Mouse (Mus musculus) lung, embryonic 14.5 days (tissue): ENCODE results near the gene Srrm3. TPM values are rescaled to one million over a fixed set of nuclear protein-coding genes. Genes with fewer than 3 reads are reported as not detected.

Experiments
- ATAC-seq: fragments of 200-750 bp; cut with Nextera tagmentation; 2 replicates; pipeline ENCODE4 v1.8.0; 2017; ENCODE audit warnings: mild to moderate bottlenecking, moderate TSS enrichment, moderate library complexity; ENCODE audit not compliant: insufficient read depth
- DNase-seq: peaks from one replicate; pipeline ENCODE4 v3.0.0-alpha.2; 2015
- H3K27ac ChIP-seq: fragments of 300-500 bp; sonication (generic); 2 replicates; pipeline ENCODE4 v1.5.1; 2014; ENCODE audit warnings: low read depth, mild to moderate bottlenecking, moderate library complexity
- H3K27me3 ChIP-seq: fragments of 300-500 bp; sonication (generic); 2 replicates; pipeline ENCODE4 v1.6.1; 2014; ENCODE audit warnings: low read length, control low read depth; ENCODE audit not compliant: insufficient read depth
- H3K36me3 ChIP-seq: fragments of 300-500 bp; sonication (generic); 2 replicates; pipeline ENCODE4 v1.6.1; 2014; ENCODE audit warnings: control low read depth; ENCODE audit not compliant: insufficient read depth
- H3K4me1 ChIP-seq: fragments of 300-500 bp; sonication (generic); 2 replicates; pipeline ENCODE4 v1.6.1; 2014; ENCODE audit warnings: antibody characterized with exemption, control low read depth; ENCODE audit not compliant: insufficient read depth
- H3K4me2 ChIP-seq: fragments of 300-500 bp; sonication (generic); 2 replicates; pipeline ENCODE4 v1.6.1; 2014; ENCODE audit warnings: mild to moderate bottlenecking
- H3K4me3 ChIP-seq: fragments of 300-500 bp; sonication (generic); 2 replicates; pipeline ENCODE4 v1.5.1; 2014; ENCODE audit warnings: low read depth, low read length
- H3K9ac ChIP-seq: fragments of 300-500 bp; sonication (generic); 2 replicates; pipeline ENCODE4 v1.6.1; 2014
- H3K9me3 ChIP-seq: fragments of 300-500 bp; sonication (generic); 2 replicates; pipeline ENCODE4 v1.6.1; 2016; ENCODE audit warnings: low read depth, low read length, control low read depth
- CTCF ChIP-seq: IDR thresholded peaks from 2 replicates; pipeline ENCODE4 v1.5.1; 2016; ENCODE audit warnings: antibody characterized with exemption, low read depth
- WGBS: fragments of 180-500 bp; shearing (Covaris S2); extraction: QIAGEN DNeasy Blood & Tissue Kit; methylation state at CpG from one replicate; pipeline ENCODE4 v1.1.7; 2014; 5-methylcytosine and 5-hydroxymethylcytosine counted together
- polyA plus RNA-seq: library from polyadenylated mRNA; unstranded; fragments of >200 nt; fragmentation: Nextera tagmentation; extraction: Ambion mirVana; gene quantifications from 2 replicates; pipeline ENCODE4 v1.2.1, GENCODE M21; 2014

Srrm3 gene
- polyA plus RNA-seq, 1 experiment from 2014 or later = 0.17 TPM

DNA sequence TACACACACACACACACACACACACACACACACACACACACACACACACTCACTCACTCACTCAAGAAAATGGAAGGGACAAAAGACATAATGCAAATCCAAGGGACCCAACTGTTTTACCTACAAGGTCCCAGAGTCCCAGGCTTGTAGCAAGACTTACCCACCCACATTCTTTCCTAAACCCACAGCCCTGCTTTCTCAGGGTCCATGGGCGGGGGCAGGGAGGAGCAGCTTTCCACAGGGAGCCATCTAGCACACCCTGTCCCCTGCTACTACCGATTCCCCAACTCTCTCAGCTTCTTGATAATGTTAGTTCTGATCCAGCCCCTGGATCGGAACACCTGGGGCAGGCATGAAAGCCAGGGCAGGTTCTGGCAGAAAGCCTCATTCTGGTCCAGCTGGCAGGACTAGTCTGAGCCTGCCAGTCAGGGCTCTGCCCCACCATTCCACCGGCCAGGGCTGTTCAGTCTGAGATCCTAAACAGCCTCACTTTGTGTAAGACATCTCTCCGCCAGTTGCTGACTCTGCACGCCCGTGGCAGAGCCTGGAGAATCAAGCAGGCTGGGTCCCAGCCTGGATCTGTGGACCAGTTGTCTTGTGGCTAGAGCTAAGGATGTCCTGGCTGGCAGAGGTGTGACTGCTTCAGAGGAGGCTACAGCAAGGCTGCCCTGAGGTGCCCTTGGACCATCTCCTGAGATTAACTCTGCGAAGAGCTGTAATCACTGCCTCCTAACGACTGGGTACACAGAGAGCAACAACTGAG, 86.1 kb downstream of the Srrm3 start:
- H3K9me3 ChIP-seq = no peaks in the 10 kb centered on the region
- 40% methylated on average over 9 of the region's 9 CpGs for WGBS
- no peak for TF ChIP-seq CTCF
- H3K9ac ChIP-seq = no peak overlapping the region
- ATAC-seq = no peak
- no peak overlapping the region for H3K4me2 ChIP-seq
- H3K27me3 ChIP-seq = peaks cover 9% of the 10 kb centered on the region
- H3K27ac ChIP-seq = no peak overlapping the region
- DNase-seq = no peak
- peaks cover 5% of the 10 kb centered on the region; the same call in 1 of the 2 replicates for H3K4me1 ChIP-seq
- no peaks in the 10 kb centered on the region for H3K36me3 ChIP-seq
- H3K4me3 ChIP-seq = no peak overlapping the region

GRCm38 (mm10) chr5:135894958-135895357, 88.3 kb downstream of the Srrm3 start:
- no peak overlapping the region for H3K27ac ChIP-seq
- H3K9me3 ChIP-seq = no peaks in the 10 kb centered on the region
- no peaks in the 10 kb centered on the region for H3K4me1 ChIP-seq
- no peaks in the 10 kb centered on the region for H3K27me3 ChIP-seq
- no peak overlapping the region for H3K4me3 ChIP-seq
- no peak overlapping the region for H3K9ac ChIP-seq
- TF ChIP-seq CTCF = no peak
- no peak overlapping the region for H3K4me2 ChIP-seq
- WGBS = 72% methylated on average over 6 of the region's 6 CpGs
- DNase-seq (no peak), ATAC-seq (no peak)
- H3K36me3 ChIP-seq = no peaks in the 10 kb centered on the region

DNA sequence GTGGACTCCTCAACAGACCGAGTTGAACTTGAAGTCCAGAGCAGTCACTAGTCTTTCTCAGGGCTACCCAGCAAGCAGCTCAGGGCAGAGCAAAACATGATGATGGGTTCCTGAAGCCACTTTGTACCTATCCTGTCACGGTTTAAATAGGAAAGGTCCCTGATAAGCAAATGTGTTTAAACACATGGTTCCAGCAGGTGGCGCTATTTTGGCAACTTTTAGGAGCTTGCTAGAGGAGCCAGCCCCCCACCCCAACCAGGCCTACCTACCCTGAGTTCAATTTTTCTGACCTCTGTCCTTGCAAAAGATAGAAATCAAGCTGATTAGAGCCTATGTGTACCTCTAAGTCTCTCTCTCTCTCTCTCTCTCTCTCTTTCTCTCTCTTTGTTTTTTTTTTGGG, 91.3 kb downstream of the Srrm3 start:
- H3K36me3 ChIP-seq = no peaks in the 10 kb centered on the region
- no peaks in the 10 kb centered on the region for H3K4me1 ChIP-seq
- no peak overlapping the region for H3K4me2 ChIP-seq
- ATAC-seq = no peak
- H3K9me3 ChIP-seq = no peaks in the 10 kb centered on the region
- H3K9ac ChIP-seq = no peak overlapping the region
- 13% methylated on average over 3 of the region's 3 CpGs for WGBS
- peak; percentile 62 for TF ChIP-seq CTCF
- peak; percentile 76 for DNase-seq
- H3K27ac ChIP-seq = no peak overlapping the region
- H3K4me3 ChIP-seq = no peak overlapping the region
- H3K27me3 ChIP-seq = no peaks in the 10 kb centered on the region

- no peak for TF ChIP-seq CTCF
- ATAC-seq = no peak
- DNase-seq = no peak
- no peak overlapping the region for H3K4me3 ChIP-seq
- WGBS = 61% methylated on average over 4 of the region's 4 CpGs
- H3K9me3 ChIP-seq = no peaks in the 10 kb centered on the region
- H3K4me1 ChIP-seq = no peaks in the 10 kb centered on the region
- H3K36me3 ChIP-seq = no peaks in the 10 kb centered on the region
- H3K27ac ChIP-seq = no peak overlapping the region
- no peak overlapping the region for H3K4me2 ChIP-seq
- no peak overlapping the region for H3K9ac ChIP-seq
- no peaks in the 10 kb centered on the region for H3K27me3 ChIP-seq
Measured at GRCm38 (mm10) chr5:135898995-135899394, 92.3 kb downstream of the Srrm3 start.

DNA sequence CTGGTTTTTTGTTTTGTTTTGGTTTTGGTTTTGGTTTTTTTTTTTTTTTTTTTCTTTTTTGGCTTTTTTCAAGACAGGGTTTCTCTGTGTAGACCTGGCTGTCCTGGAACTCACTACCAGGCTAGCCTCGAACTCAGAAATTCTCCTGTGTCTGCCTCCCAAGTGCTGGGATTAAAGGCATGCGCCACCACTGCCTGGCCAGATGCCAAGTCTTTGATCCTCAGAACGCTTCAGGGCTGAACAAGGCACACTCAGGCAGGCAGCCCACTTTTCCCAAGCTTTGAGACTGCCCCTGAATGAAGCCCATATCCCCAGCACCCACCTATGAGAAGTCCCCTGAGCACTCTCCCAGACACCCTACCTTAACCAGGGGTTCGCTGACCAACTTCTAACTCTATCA, 93.1 kb downstream of the Srrm3 start:
- Histone ChIP-seq H3K36me3 (0 out of 2 replicates have a peak, but pooled peaks cover 2% of the 10 kb centered on the region), H3K4me1 (no peaks in the 10 kb centered on the region), H3K4me3 (no peak overlapping the region), H3K4me2 (no peak overlapping the region), H3K27me3 (no peaks in the 10 kb centered on the region), H3K9me3 (no peaks in the 10 kb centered on the region), H3K27ac (no peak overlapping the region), H3K9ac (no peak overlapping the region)
- ATAC-seq = no peak
- WGBS = 52% methylated on average over 4 of the region's 4 CpGs
- DNase-seq = no peak
- TF ChIP-seq CTCF = no peak

GRCm38 (mm10) chr5:135900701-135901100, 94.0 kb downstream of the Srrm3 start:
- no peaks in the 10 kb centered on the region for H3K9me3 ChIP-seq
- H3K4me2 ChIP-seq = no peak overlapping the region
- DNase-seq = no peak
- H3K27me3 ChIP-seq = no peaks in the 10 kb centered on the region
- no peak for ATAC-seq
- no peak overlapping the region for H3K4me3 ChIP-seq
- no peak overlapping the region for H3K9ac ChIP-seq
- no peaks in the 10 kb centered on the region for H3K4me1 ChIP-seq
- H3K27ac ChIP-seq = no peak overlapping the region
- WGBS = 82% methylated on average over 3 of the region's 3 CpGs
- peak; percentile 29 for TF ChIP-seq CTCF
- 0 out of 2 replicates have a peak, but pooled peaks cover 2% of the 10 kb centered on the region for H3K36me3 ChIP-seq

- Histone ChIP-seq H3K27ac (no peak overlapping the region), H3K4me2 (no peak overlapping the region), H3K36me3 (0 out of 2 replicates have a peak, but pooled peaks cover 4% of the 10 kb centered on the region), H3K4me1 (no peaks in the 10 kb centered on the region), H3K9ac (no peak overlapping the region), H3K4me3 (no peak overlapping the region), H3K9me3 (no peaks in the 10 kb centered on the region), H3K27me3 (no peaks in the 10 kb centered on the region)
- WGBS = 61% methylated on average over 6 of the region's 6 CpGs
- peak; percentile 31; the same call in 1 of the 2 replicates for TF ChIP-seq CTCF
- DNase-seq = no peak
- no peak for ATAC-seq
Measured at GRCm38 (mm10) chr5:135901354-135902095, 94.8 kb downstream of the Srrm3 start.
